Mouse (Mus musculus): ENCODE data around the gene Snrpn. TPM values are rescaled to one million over a fixed set of nuclear protein-coding genes. Genes with fewer than 3 reads are reported as not detected.
"Not testable (repeated sequence)": the region's sequence is repeated elsewhere in the genome, so short reads cannot be mapped to it uniquely, and the experiment has no call there.

The Snrpn gene
- 100 to 1,000 TPM; 134 to 144 TPM for total RNA-seq (2021)
- long read RNA-seq, experiment 1, transcript Snrpn-201 (10 exons, 1,932 nt): major isoform, 389 of 401 reads
- long read RNA-seq, experiment 1, partial matches to known transcripts: 3 of 401 reads
- long read RNA-seq, experiment 1, other reads (novel, unspliced or antisense): 9 of 401 reads
- long read RNA-seq, experiment 2, transcript Snrpn-201 (10 exons, 1,932 nt): major isoform, 238 of 258 reads
- long read RNA-seq, experiment 2, partial matches to known transcripts: 4 of 258 reads
- long read RNA-seq, experiment 2, other reads (novel, unspliced or antisense): 16 of 258 reads

DNA sequence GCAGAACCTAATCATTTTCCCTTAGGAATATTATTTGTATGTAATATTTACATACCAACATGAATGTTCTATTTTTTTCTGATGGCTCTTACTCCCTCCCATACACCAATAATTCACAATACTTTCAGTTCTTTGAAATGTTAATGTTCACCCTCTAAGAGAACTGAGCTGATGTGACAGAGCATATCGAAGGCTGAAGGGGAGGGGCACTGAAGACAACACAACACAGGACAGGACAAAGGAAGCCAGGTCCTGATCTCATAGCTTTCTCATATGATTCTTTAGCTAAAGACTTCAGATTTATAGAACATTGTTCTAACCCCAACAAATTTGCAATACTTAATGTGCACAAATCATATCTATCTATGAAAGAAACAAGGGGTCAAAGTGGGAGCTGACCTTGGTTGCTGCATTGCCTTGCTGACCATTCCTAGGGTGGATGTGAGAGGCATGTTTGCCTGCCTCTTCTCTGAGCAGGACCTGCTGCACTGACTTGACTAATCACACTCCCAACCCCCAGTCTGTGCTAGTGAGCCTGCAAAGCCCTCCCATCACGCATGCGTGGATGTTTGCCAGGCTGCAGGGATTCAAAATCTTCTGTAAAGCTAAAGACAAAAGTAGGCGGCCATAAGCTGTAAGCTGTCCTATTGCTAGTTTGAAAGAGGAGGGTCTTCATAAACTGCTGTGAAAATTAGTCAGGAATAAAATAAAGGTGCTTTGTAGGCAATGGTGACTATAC, at the start of gene Snrpn:
Gene Snrpn, minus strand, starts transcription at position 478 of the 739 bp plus-strand sequence.
- intact Hi-C loops (cut with DNase I): no loop called here

DNA sequence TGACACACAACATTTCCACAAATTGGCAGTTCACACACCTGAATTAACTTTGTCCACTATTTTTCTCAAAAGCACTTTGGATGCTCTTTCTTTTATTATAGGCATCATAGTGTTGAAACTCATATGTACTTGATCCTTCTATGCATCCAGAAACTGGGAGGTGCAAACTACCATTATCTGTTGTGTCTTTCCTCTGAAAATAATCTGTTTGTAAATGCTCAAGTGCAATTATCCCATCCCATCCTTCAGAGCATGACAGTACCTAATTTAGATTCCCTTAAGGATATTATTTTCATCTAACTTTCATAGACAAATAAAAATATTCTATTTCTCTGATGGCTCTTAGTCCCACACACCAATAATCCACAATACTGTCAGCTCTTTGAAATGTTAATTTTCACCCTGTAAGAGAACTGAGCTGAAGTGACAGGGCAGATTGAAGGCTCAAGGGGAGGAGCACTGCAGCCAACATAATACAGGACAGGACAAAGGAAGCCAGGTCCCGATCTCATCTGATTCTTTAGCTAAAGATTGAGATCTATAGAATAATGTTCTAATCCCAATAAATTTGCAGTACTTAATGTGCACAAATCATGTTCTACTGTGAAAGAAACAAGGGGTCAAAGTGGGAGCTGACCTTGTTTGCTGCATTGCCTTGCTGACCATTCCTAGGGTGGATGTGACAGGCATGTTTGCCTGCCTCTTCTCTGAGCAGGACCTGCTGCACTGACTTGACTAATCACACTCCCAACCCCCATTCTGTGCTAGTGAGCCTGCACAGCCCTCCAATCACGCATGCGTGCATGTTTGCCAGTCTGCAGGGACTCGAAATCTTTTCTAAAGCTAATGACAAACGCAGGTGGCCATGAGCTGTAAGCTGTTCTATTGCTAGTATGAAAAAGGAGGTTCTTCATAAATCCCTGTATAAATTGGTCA, 30.5 kb upstream of the Snrpn start:
- DNase-seq: no peak
- intact Hi-C loops (cut with DNase I): no loop called here

More for the DNA sequence above, at the start of gene Snrpn:
- no peak for DNase-seq

GRCm38 (mm10) chr7:60125332-60125731, 14.7 kb downstream of the Snrpn start:
- intact Hi-C loops (cut with DNase I): no loop called here
- no peak for DNase-seq

- DNase-seq; intact Hi-C loops (cut with DNase I): not testable (repeated sequence)
Observed at GRCm38 (mm10) chr7:60123086-60123624, 16.9 kb downstream of the Snrpn start.

DNA sequence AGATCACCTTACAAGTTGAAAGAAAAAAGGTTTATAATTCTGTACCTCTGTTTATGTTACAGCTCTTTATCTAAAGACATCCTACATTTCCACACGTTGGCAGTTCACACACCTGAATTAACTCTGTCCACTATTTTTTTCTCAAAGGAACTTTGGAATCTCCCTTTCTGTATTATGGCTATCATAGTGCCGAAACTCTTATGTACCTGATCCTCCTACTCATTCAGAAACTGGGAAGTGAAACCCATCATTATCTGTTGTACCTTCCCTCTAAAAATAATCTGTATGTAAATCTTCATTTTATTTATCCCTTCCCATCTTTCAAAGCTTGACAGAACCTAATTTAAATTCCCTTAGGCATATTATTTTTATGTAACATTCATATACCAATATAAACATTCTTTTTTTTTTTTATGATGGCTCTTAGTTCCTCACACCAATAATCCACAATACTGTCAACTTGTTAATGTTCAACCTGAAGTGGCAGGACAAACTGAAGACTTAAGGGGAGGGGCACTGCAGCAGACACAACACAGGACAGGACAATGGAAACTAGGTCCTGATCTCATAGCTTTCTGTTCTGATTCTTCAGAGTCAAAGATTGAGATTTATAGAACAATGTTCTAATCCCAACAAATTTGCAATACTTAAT, 17.5 kb downstream of the Snrpn start:
- DNase-seq: no peak
- intact Hi-C loops (cut with DNase I): no loop called here

DNA sequence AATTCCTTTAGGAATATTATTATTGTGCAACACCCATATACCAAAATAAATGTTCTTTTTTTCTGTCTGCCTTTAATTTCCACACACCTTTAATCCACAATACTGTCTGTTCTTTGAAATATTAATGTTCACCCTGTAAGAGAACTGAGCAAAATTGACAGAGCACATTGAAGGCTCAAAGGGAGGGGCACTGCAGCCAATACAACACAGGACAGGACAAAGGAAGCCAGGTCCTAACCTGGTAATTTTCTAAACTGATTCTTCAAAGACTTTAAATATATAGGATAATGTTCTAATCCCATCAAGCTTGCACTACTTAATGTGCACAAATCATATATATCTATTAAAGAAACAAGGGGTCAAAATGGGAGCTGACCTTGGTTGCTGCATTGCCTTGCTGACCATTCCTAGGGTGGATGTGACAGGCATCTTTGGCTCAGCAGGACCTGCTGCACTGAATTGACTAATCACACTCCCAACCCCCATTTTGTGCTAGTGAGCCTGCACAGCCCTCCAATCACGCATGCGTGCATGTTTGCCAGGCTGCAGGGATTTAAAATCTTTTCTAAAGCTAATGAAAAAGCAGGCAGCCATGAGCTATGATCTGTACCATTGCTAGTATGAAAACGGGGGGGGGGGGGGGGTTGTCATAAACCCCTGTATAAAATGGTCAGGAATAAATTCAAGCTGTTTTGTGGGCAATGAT, 42.7 kb downstream of the Snrpn start:
- intact Hi-C loops (cut with DNase I): no loop called here
- DNase-seq: no peak

- DNase-seq: no peak
- intact Hi-C loops (cut with DNase I): no loop called here
Observed at GRCm38 (mm10) chr7:60076301-60076700, 63.7 kb downstream of the Snrpn start.

- peak in 1 of 2 experiments; percentile 0 for DNase-seq
- intact Hi-C loops (cut with DNase I): no loop called here
Observed at GRCm38 (mm10) chr7:60047481-60048201, 92.4 kb downstream of the Snrpn start.

GRCm38 (mm10) chr7:60013186-60013585, 126.8 kb downstream of the Snrpn start:
- no peak for DNase-seq
- intact Hi-C loops (cut with DNase I): no loop called here

- intact Hi-C loops (cut with DNase I): no loop called here
Observed at GRCm38 (mm10) chr7:60007727-60008360, 132.2 kb downstream of the Snrpn start.

GRCm38 (mm10) chr7:60006262-60006661, 133.8 kb downstream of the Snrpn start:
- intact Hi-C loops (cut with DNase I): no loop called here
- DNase-seq: no peak

More at GRCm38 (mm10) chr7:60007727-60008360, 132.2 kb downstream of the Snrpn start:
- DNase-seq: no peak

DNA sequence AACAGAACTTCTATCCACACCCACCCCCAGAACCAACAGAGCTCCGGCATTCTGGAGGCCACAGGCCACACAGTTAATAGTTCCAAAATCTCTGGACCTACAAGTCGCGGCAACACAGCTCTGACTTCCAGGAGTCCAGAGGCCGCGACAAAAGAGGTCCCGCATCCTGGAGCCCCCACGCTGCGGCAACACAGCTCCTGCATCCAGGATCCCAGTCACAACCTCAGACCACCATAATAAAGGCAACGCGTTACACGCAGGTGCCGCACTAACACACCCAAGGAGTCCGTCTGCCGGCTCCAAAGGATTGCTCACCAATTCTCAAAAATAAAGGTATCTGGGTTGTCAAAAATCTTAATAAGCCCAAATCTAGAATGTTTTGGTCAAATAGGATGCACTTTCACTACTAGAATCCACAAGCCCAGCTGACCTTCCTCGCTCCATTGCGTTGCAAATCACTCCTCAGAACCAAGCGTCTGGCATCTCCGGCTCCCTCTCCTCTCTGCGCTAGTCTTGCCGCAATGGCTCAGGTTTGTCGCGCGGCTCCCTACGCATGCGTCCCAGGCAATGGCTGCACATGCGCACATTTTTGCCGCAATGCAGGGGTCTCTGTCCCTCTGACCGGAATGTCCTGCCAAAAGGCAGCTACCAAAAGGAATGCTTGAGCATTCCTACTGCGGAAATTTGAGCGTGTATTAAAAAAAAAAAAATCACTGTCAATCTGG, 135.3 kb downstream of the Snrpn start, which contains the start of the genes Snurf and Gm38393:
Gene Snurf, minus strand, starts transcription at position 444 of the 725 bp plus-strand sequence.
Gene Gm38393, minus strand, starts transcription at position 459 of the 725 bp plus-strand sequence.
- intact Hi-C loops (cut with DNase I): no loop called here
- DNase-seq: peak; percentile 58 to 73

GRCm38 (mm10) chr7:60003921-60004605, 136.0 kb downstream of the Snrpn start:
- intact Hi-C loops (cut with DNase I): no loop called here
- peak; percentile 6 to 11 for DNase-seq

DNA sequence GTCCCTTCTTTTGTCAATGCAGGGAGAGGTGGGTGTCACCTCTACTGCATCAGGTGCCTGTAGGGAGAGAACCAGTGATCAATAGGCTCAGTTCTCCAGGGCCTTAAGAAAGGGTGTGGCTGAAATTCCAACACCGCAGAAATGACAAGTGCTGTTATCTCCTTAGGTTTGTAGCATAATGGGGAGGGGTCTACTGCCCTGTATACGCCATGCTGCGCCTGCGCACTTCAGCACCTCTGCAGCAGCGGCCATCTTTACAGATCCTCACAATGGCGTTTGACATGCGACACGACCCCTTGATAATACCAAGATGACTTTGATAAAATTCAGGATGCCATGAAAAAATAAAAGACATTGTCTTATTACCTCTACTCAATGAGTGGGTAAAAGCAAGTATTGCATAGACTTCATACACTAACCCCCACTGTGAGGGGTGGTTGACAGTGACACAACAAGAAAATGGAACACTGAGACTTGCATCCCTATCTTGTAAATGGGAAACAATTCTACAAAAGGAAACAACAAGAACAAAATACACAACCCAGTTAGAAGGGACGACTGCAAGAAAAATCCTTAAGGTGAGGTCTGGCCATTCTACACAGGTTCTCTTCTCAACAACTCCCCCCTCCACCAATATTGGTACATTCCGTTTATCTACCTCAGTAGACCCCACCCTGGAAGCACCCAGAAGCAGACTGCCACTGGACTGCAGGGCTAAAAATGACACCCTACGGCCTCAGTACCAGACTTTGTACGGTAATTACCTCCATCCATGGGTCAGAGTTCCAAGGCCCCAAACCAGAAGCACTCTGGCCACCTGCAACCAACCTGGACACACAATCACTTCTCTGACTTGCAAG, 136.8 kb downstream of the Snrpn start:
- intact Hi-C loops (cut with DNase I): no loop called here
- DNase-seq: peak in 1 of 2 experiments; percentile 3

GRCm38 (mm10) chr7:59978646-59979045, 161.4 kb downstream of the Snrpn start:
- no peak for DNase-seq
- intact Hi-C loops (cut with DNase I): no loop called here
